Mouse (Mus musculus) activated CD4-positive, CD25-positive, alpha-beta regulatory T cell, adult 4 months (primary cell): ENCODE data around the gene 4930402F06Rik. TPM values are rescaled to one million over a fixed set of nuclear protein-coding genes. Genes with fewer than 3 reads are reported as not detected.

Source experiments
- ATAC-seq: one replicate; pipeline ENCODE4 v1.8.0; 2017
- polyA plus RNA-seq, 2 experiments: library from polyadenylated mRNA; unstranded; fragments of 100-300 nt; shearing (Covaris generic); gene quantifications; one replicate each; pipeline ENCODE4 v1.2.1; 2017

The 4930402F06Rik gene
- polyA plus RNA-seq, result not detected

GRCm38 (mm10) chr2:35397096-35397495, at the start of gene 4930402F06Rik:
Gene 4930402F06Rik, minus strand, starts transcription at chr2:35397175.
- ATAC-seq, result no peak

DNA sequence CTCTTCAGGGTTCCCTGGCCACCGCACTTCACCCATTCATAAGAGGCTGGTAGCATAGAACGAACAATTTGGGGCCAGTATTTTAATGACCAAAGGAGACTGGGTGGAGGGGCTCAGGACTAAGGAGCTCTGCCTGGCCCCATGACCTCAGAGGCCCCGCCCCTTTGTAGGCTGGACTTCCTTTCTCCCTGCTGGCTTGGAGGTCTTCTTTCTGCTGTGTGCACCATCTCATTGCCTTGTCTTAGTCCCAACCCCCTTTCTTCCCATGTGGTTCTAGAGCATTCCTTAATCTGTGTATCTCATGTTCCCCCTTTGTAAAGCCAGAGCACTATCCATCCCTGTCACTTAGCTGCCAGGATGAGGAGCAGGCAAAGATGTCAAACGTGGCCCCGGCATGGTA, 49.3 kb upstream of the 4930402F06Rik start:
- ATAC-seq, result no peak

DNA sequence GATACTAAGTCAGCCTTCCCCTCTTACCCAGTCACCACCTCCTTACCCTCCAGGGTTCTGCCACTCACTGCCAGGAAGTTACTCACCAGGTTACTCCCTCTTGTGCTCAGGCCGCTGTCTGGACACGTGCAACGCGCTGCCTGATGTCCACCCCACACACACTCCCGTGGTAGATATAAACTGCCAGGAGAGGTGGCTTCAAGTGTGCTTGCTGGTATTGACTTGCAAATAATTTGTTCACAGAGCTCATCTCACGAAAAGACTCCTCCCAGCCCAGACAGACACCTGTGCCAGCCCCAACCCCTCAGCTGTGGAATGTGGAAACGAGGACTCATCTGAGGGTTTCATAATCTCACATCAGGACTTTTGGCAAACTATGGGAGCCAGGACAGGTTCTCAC, 48.6 kb upstream of the 4930402F06Rik start:
- no peak for ATAC-seq

DNA sequence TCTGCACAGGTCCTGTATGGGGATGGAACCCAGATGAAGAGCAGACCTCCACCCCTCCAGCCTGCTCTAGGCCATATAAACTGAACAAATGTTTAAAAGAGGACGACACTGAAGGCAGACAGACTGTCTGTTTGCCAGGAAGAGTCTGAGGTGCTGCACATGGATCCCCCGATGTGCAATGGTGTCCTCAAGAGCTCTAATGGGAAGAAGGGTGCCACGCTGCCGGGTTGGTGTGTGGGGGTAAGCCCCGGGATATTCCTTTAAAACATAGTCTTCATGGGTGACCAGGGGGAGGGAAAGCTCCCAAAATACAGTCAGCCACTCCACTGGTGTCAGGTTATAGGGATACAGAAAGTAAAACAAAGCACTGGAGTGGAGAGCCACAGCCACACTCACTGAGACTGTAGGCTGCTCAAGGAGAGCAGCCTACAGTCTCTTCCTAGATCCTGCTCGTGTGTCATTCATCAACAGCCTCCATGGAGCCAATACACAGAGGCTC, 47.8 kb upstream of the 4930402F06Rik start:
- ATAC-seq, result no peak

- no peak for ATAC-seq
Measured at GRCm38 (mm10) chr2:35443981-35444763, 47.2 kb upstream of the 4930402F06Rik start.

DNA sequence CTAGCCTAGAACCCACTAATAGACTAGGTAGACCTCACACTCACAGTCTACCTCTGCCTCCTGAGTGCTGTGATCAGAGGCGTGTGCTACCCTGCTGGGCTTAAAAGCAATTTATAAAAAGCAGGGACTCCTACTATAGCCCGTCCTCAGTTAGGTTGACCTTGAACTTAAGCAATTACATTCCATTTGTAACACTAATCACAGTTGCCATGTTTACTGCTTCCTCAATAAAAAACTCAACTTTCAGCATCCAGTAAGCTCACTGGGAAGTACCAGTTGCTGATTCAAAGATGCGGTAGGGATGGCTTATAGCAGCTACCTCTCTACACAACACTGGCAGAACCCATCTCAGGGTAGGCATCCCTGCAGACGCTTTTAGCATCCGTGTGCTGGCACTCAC, 46.4 kb upstream of the 4930402F06Rik start:
- no peak for ATAC-seq

DNA sequence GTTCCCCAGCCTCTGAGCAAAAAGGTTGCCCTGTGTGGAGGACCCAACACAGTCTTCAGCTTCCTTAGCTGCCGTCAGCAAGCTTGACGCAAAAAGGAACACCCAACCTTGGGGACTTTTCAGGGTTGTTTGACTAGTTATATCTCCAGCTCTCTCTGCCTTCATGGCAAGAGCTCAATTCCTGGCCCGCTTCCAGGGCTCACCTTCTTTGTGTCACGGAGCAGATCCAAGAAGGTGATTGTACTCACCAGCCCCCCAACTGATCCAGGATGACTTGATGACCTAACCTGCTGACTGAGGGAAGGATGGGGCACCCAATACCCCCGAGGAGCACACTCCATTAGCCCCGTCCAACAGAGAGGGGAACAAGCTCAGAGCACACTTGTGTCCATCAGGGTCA, 45.1 kb upstream of the 4930402F06Rik start:
- ATAC-seq, result no peak

GRCm38 (mm10) chr2:35441419-35441818, 44.4 kb upstream of the 4930402F06Rik start:
- ATAC-seq, result no peak

- ATAC-seq, result no peak
Measured at GRCm38 (mm10) chr2:35440480-35440879, 43.5 kb upstream of the 4930402F06Rik start.

DNA sequence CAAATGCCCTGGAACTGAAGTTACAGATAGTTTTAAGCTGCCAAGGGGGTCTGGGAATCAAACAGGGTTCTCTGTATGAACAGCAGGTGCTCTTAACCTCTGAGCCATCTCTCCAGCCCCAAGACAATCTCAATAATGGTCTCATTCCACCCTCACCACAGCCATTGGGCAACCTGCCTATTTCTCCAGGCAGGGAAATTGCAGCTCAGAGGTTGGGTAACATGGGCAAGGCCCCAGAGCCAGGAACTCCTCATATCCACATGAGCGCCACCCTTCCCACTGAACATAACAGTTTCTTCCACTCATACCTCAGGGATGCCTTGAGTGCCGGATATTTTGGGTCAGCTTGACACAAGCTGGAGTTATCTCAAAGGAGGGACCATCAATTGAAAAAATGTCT, 40.8 kb upstream of the 4930402F06Rik start:
- no peak for ATAC-seq

- ATAC-seq, result no peak
Measured at GRCm38 (mm10) chr2:35434576-35435123, 37.7 kb upstream of the 4930402F06Rik start.

- ATAC-seq, result no peak
Measured at GRCm38 (mm10) chr2:35433428-35433827, 36.5 kb upstream of the 4930402F06Rik start.

DNA sequence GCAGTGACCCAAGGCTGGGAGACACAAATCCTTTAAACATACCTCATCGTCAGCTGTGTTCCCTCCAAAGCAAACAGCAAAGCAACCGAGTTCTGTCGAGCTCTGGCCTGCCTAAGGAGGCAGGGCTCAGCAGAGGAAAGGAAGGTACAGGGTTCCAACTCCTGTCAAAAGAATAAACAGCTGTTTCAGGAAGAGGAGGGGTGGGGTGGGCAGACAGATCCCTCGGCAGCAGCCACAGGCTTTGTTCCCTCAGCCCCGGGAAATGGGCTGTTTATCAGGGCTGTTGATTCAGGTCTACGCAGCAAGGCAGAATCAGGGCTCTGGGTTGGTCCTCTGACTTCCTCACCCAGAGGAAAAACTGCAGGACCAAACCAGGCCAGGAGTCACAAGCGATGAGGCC, 35.5 kb upstream of the 4930402F06Rik start:
- no peak for ATAC-seq

DNA sequence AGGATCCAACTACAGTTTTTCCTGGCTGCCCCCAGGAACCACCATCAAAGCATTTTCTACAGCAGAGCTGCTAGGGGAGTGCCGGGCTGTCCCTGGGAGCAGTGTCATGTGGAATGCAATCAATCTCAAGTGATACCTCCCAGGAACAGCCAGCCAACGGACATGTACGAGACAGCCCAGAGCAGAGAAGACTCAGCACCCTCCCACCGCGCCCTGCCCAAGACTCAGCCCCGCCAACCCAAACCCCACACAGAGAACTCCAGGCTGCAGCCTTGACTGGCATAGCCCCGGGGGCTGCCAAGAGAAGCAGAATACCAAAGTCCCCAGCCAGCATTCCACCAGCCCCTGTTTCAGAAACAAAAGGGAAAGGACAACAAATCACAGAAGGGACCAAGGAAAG, 35.0 kb upstream of the 4930402F06Rik start:
- no peak for ATAC-seq

- no peak for ATAC-seq
Measured at GRCm38 (mm10) chr2:35430806-35431205, 33.8 kb upstream of the 4930402F06Rik start.

- no peak for ATAC-seq
Measured at GRCm38 (mm10) chr2:35428615-35429300, 31.8 kb upstream of the 4930402F06Rik start.

- ATAC-seq, result no peak
Measured at GRCm38 (mm10) chr2:35427559-35427958, 30.6 kb upstream of the 4930402F06Rik start.

GRCm38 (mm10) chr2:35423711-35424339, 26.9 kb upstream of the 4930402F06Rik start:
- ATAC-seq, result no peak

DNA sequence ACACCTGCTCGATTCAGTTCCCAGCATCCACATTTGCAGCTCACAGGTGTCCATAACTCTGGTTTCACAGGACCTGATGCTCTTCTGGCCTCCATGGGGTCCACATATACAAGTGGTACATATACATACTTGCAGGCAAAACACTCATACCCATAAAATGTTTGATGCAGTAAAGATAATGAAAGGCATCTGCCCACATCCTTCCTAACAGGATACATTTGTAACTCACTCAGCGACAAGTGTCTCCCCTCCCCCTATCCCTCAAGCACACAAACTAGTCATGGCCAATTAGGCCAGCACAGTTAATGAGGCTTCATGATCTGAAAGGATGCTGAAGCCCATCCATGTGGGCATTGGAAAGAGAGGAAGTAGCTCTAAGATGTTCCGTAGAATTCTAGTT, 25.4 kb upstream of the 4930402F06Rik start:
- ATAC-seq, result peak; percentile 96

GRCm38 (mm10) chr2:35420681-35421080, 23.7 kb upstream of the 4930402F06Rik start:
- ATAC-seq, result no peak

DNA sequence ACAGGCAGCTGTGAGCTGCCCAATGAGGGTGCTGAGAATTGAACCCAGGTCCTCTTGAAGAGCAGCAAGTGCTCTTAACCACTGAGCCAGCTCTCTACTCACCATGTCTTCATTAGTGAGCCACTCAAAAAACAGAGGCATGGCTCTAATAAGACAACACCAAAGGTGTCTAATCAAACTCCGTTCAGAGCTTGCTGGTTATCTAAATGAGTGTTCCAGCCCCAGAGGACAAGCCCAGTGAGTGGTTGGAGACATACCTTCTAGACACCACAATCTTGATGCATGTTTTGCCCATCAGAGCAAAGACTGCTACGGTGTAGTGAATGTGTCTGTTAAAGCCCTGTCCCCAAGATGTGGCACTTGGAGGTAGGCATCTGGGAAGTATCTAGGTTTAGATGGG, 22.7 kb upstream of the 4930402F06Rik start:
- no peak for ATAC-seq

- no peak for ATAC-seq
Measured at GRCm38 (mm10) chr2:35419243-35419642, 22.3 kb upstream of the 4930402F06Rik start.

GRCm38 (mm10) chr2:35417231-35417630, 20.3 kb upstream of the 4930402F06Rik start:
- ATAC-seq, result no peak
